Mouse (Mus musculus): Measurements from ENCODE around the gene Mroh2a.

Mroh2a gene

DNA sequence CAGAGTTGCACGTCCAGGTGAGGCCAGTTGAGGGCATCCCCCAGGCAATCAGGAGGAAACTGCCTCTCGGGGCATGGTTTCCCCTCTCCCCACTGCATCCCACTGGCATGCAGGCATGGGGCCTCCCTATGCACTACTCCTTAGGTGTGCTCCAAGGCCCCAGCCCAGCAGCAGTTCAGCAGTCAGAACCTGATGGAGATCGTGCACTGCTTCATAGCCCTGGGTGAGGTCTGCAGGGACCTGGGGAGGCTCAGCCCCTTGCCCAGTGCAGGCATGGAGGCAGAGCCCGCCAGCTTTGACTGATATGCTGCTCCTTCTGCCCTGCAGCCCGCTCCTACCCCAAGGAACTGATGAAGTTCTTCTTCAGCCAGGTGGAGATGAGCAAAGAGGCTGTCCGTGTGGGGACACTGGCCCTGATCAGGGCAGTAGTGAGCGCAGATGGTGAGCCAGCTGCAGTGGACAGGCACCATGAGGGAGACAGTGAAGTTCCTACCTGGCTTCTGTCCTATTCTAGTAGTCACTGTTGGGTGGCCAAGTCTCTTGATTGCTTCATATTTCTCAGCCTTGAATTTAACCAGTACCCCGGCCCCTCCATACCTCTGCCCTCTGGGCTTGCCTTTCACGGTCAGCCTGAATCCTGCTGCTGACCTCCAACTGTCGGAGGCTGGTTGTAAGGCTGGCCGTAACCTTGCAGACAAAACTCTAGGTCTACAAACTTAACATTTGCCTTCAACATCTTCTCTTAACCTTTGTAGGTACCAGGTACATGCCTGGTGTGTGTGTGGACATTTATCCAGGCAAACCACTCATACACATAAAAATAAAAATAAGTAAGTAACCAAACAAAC lies 8.5 kb downstream of the Mroh2a start:
- DNase-seq (ENCODE audit: low read depth, low spot score): no peak

DNA sequence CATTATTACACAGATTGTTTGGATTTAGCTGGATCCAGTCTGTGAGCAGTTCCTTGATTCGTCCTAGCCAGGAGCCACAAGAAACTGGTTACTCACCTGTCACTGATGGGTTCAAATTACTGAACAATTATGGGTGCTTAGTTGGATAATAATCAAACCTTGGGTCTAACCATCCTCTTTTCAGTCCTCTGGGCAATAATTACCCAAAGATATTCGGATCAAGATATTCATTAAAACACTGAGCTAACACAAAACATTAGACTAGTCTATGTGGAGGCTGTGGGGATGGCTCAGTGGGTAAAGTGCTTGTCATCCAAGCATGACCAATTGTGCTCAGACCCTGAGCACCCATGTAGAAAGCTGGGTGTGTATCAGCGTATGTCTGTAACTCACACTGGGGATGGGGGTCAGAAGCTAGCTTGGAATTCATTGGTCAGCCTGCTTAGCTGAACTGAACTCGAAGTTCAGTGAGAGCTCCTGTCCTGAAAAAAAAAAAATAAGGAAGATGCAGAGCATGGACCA lies 9.2 kb downstream of the Mroh2a start:
- DNase-seq (ENCODE audit: low read depth, low spot score): no peak

DNA sequence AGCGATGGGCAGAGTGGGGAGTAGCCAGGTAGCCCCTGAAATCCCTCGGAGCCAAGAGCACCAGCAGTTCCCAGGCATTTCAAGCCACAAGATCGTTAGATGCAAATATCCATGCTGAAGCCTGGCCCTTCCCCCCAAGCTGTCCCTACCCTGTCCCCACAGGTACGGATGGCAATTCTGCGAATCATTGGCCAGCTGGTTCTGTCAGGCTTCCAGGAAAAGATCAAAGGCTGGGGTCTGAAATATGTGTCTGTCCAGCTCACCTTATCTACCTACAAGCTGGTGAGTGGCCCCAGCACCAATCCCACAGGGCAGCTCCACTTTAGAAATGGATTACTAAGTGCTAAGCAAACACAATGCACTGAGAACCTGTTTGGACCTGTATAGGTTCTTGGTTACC lies 10.5 kb downstream of the Mroh2a start:
- no peak for DNase-seq (ENCODE audit: low read depth, low spot score)

DNA sequence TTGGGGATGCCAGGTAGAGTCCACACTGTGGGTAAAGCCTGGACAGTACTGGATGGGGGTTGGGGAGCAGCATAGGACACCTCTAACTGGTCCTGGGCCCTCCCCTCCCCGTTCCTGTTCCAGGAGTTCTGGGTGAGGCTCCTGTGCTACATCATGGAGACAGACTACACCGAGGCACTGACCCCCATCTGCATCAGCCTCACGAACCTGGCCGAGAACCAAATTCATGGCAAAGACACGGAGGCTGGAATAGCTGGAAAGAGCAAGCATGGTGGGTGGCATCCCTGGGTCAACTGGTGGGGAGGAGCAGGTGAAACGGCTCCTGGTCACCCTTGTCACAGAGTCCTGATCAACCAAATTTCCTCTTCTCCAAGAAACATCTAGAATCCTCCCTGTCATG lies 12.0 kb downstream of the Mroh2a start:
- no peak for DNase-seq (ENCODE audit: low read depth, low spot score)

DNA sequence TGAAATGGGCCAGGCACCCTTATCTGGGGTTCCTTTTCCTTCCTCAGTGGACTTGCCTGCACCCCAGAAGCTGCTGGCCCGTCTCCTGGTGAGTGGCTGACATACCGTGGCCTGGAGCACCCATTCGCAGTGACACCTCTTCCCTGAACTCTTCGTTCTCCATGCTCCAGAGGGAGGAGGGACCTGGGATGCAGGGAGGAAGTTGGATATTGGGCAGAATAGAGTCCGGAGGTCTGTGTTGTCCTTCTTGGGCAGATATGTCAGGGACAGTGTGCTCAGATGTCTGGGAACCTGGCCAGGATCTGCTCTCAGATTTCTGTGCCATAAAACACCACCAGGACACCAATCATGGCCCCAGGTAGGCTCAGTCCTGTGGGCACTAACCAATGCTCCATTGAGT lies 13.3 kb downstream of the Mroh2a start:
- no peak for DNase-seq (ENCODE audit: low read depth, low spot score)

DNA sequence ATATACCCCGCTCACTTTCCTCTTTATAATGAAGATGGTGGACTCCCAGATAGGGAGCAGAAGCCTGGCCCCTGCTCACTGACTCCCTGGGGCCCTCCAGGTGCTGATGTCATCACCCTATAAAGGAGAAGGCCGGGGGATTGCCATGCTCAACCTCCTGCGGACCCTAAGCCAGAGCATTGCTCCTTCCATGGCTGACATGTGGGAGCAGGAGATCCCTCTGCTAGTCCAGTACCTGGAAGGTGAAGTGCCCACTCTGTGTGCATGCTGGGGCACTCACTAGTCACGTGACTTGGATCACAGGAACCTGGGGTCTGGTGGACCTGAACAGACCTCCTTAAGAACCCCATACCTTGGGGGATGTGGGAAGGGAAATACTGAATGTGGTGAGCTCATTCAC lies 13.8 kb downstream of the Mroh2a start:
- DNase-seq (ENCODE audit: low read depth, low spot score): no peak

DNA sequence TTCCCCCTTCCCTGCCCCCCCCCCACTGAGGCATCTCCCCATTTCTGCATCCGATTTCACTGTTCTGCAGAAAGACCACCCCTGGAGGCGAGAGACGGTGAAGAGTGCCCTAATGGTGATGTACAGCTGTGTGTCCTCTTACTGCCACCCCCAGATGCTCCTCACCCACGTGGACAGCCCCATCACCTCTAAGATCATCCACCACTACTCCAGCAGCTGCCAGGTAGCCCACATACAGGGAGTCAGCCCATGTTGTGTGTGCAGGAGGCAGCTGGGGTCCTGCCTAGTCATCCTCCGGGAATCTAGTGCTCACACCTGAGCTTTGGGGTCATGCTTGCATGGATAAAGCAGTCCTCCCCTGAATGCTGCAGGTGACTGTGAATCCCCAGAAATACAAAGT lies 17.1 kb downstream of the Mroh2a start:
- DNase-seq (ENCODE audit: low read depth, low spot score): no peak

DNA sequence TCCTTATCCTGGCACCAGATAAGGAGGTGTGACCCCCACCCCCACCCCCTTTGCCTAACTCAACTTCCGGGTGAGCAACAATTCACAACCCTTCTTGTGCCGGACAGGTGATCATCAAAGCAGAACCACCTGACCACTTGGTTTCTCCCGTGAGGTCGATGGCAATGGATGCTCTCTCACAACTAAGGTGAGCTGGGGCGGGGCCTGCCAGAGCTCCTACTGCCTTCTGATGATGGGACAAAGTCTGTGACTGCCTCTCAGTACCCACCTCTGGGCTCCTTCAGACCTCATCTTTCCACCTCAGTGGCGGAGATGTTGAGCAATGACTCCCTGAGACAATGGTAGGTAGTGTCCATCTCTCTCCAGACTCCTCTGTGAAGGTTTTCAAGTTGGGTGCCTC lies 19.1 kb downstream of the Mroh2a start:
- no peak for DNase-seq (ENCODE audit: low read depth, low spot score)

DNA sequence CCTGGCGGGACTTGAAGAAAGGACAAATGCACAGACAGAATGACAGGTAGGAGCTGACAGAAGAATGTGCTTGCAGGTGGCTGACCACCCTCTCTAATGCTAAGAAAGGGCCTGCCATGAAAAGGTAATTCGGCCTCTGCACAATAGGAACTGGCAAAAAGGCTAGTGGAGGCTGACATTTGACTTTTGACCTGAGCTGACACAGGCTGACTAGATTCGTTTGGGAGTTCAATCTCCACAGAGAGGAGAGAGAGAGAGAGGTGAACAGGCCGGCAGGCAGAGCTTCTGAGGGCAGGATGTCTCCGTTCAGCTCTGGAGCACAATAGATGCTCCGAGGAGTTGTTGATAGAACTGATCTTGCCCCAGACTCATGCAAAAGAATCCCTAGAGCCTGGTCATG lies 19.6 kb downstream of the Mroh2a start:
- DNase-seq (ENCODE audit: low read depth, low spot score): no peak

DNA sequence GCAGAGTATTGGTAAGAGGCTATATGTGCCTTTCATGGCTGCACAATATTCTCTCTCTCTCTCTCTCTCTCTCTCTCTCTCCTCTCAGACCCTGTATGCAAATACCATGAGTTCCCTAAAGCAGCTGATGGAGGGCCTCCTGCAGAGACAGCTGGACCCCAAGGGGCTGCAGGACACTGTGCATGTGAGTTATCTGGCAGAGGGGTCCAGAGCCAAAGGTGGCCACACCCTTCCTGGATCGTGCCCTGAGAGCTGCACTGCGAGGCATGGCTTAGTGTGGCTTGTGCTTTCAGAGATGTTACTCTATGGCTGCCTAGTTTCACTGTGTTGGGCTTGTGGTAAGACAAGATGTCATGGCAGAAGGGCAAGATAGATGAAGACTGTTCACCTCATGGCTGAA lies 20.9 kb downstream of the Mroh2a start:
- no peak for DNase-seq (ENCODE audit: low read depth, low spot score)

DNA sequence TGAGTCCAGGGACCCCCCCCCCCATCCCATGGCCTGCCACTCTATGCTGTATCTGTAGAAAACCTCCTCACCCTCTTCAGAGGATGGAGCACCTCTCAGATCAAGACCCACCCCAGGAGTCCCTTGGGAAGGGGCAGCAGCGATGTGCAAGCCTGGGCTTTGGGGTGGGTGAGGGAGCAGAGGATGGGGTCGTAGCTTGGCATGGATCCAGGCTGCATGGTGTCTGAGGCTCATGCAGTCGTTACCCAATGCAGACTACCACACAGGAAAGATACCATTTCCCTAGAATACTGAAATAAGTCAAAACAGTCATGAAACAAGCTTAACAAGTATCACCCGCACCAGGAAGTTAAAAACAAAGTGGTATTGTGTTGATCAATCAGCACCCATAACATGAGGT lies 21.9 kb downstream of the Mroh2a start:
- no peak for DNase-seq (ENCODE audit: low read depth, low spot score)

DNA sequence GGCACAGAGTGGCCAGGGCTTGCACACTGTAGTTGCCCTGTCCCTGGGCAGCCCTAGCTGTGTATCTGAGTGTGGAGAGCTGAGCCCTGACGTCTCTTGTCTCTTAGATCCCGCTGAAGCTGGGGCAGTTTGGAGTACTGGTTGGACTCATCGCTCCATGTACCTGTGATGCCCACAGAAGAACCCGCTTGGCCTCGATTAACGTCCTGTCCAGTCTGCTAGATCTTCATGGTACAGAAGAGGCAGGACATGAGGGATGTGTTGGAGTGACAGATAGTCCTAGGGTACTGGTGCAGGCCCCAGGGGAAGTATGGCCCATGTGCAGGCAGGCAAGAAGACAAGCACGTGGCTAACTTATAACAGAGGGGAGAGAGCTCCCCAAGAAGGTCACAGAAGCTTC lies 22.8 kb downstream of the Mroh2a start:
- no peak for DNase-seq (ENCODE audit: low read depth, low spot score)

DNA sequence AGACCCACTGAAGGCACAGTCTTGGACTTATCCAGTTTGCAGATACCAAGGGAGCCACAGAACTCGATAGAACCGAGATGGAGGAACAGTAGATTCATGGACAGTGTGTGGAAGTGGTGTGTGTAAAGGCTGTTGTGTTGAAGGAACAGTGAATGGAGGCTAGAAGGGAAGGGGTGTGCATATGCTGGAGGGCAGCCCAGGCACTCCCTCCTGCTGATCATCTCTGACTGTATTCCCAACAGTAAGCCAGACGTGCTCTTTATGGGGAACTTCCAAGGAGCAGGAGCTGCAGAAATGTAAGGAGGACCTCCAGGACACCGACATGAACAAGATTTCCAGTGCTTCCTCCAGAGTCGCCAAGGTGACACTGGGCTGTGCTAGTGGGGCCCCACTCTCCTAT lies 23.2 kb downstream of the Mroh2a start:
- DNase-seq (ENCODE audit: low read depth, low spot score): no peak

DNA sequence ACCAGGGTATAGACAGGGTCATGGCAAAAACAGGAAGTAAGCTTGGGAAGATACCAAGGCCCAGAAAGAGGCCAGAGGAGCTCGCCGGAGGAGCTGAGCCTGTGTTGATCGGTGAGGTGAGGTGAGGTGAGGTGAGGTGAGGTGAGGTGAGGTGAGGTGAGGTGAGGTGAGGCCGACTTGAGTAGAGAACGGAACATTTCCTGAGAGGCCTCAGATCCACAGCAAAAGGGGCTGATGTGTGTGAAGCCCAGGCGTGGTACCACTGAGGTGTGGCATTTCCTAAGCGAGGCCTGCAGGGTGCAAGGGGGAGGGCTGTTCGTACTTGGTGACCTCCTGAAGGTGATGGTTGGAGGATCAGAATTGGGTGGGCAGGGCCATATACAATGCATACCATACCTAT lies 26.3 kb downstream of the Mroh2a start:
- no peak for DNase-seq (ENCODE audit: low read depth, low spot score)

DNA sequence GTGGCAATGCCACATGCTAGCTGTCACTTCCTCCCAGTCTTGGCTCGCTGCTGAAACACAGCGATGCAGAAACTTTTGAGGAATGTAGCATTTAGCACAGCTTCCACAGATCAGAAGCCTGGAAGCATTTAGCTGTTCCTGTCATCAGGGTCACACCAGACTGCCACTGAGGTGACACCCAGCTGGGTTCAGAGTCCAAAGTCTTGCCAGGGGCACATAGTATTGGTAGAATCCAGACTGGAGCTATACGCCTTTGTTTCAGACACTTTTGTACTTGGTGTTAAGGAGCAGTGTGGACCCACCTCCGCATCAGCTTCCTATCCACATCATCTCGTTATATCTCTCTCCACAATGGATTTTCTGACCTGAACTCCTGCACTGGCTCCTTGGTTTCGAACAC lies 26.8 kb downstream of the Mroh2a start:
- no peak for DNase-seq (ENCODE audit: low read depth, low spot score)

DNA sequence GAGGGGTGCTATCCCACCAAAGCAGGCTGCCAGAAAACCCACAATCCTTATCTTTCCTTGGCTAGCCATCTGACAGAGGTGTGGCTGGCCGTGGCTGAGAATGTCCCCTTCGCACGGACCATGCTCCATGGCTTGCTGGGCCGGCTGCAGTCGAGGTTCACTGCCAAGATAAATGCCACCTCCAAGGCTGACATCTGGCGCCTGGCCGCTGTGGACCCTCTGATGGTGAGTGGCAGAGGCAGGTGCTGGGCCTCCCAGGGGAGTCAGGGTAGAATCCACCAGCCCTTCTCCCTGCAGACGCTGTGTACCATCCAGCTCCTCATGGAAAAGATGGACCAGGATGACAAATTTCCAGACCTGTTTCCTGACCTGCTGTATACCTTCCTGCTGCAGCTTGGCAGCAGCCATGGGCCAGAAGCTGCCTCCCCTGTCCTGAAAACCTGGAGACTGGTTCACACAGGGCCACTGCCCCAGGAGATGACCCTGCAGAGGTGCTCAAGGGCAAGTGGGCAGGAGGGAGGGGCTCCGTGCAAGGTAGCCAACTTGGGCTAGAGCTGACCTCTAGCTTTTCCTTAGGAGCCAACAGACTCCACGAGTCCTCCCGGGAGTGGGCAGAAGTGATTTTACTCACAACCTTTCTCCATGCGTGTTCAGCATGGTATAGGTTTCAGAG lies 28.1 kb downstream of the Mroh2a start:
- no peak for DNase-seq (ENCODE audit: low read depth, low spot score)

DNA sequence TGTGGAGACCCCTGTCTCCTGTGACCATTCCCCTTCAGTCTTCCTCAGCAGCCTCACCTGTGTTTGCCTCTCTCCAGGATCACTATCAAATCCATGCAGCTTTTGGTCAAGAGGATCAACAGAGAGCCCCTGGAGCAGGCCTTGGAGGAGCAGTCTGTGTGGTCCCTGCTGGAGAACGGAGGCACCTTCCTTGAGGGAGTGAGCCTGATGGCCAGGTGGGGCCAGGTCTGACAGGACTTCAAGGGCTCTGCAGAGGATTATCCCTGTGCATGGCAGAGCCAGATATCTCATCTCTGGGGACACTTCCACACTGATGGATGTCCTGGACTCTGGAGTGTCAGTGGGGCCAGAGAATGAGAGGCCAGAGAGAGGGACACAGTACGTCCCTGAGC lies 28.7 kb downstream of the Mroh2a start:
- no peak for DNase-seq (ENCODE audit: low read depth, low spot score)

DNA sequence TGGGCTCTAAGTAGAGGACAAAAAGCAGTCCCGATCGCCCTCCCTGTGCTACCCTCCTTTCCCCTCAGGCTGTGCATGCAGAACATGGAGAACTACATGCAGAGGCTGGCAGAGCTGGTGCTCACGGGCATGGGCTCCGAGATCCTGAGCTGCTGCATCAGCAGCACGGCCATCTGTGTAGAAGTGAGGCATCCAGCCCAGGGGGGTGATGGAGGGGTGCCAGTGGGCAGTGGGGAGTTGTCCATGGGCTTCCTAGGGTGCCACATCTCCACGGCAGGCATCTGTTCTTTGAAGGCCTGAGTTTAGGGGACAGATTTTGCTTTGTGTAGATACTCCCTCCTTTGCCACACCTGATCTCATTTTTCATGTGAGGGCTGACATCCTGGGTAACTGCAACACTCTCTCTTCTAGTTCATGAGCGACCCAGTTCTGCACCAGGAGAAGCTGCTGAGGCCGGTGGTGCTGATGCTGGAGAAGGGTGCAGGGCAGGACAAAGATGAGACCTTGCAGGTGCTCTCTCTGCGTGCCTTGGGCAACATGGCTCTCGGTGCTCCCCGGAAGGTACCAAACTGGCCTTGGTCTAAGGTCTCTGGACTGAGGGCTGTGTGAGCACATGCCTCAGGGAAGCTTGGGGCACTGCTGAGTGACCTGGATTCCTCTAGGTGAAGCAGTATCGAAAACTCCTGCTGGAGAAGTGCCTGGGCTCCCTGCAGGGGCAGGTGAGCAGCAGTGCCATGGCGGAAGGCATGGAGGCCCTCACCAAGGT lies 29.4 kb downstream of the Mroh2a start:
- DNase-seq (ENCODE audit: low read depth, low spot score): no peak

DNA sequence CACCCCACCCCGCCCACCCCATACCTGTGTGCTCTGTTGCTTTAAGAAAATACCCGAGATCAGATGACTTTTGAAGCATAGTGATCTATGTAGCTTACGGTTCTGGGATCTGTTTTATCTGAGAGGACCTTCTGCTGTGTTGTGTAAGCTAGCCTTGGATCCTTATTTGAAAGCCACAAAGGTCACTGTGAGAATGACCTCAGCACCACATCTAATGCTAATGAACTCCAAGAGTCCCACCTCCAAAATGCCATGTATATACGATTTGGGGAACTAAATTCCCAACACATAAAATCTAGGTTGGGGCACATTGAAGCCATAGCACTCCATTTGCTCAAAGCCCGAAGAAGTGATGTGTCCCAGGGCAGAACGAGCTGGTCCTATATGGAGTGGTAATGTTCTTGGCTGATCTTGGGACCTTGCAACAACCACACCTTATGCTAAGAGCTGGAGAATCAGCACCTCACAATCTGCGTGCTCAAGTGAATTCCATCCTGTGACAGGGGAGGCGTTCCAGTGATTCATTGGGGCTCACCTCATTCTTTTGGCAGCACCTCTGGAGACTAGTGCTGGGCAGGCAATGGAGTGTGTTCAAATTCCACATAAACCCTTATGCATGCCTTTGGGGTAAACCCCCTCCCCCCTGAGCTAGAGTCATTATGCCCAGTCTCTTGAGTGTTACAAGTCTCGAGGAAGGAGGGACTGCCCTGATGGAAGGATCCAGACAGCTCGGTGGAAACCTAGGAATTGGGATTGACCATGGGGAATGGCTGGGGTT lies 30.3 kb downstream of the Mroh2a start:
- DNase-seq (ENCODE audit: low read depth, low spot score): no peak

DNA sequence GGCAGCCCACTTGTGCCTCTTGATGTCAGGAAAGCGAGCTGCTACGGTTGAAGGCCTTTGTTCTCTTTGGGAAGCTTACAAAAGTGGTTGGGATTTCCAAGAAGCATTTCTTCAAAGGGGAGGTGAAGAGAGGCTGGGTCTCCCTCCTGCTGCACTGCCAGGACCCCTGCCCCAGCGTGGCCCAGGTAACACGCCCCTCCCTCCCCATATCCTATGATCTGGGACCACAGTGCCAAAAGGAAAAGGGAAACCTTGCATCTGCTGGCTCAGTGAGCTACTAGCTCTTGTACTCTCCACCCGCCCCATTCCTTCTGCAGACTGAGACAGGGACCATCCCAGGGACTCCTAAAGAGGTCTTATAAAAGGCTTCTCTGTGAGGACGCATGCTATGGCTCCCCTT lies 30.9 kb downstream of the Mroh2a start:
- no peak for DNase-seq (ENCODE audit: low read depth, low spot score)

DNA sequence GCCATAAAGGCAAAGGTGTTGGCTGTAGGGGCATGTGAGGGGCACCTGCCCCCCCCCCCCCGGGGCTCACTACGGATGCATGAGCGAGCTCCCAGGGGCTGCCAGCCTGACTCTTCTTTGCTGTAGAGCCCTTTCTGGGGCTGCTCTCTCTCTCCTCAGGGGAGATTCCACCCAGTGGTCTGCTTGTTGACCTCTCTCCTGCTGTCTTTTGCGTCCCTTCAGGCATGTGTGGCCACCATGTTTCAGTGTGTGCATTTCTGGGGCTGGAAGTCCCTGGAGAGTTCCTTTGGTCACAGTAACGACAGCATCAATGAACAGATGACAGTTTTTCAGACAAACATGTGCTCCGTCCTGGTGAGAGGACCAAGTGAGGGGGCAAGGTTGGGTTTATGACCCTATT lies 31.6 kb downstream of the Mroh2a start:
- DNase-seq (ENCODE audit: low read depth, low spot score): no peak
